Mouse (Mus musculus): ENCODE measurements at regions not wholly inside any gene's neighbourhood (a gene's known extent, or its start where the extent isn't known, plus 50 kb on each side); places are given as distances from the start of the nearest gene placed in this dataset.
A peak's percentile ranks its signal among the peaks of the same experiment; 100 is the strongest.

DNA sequence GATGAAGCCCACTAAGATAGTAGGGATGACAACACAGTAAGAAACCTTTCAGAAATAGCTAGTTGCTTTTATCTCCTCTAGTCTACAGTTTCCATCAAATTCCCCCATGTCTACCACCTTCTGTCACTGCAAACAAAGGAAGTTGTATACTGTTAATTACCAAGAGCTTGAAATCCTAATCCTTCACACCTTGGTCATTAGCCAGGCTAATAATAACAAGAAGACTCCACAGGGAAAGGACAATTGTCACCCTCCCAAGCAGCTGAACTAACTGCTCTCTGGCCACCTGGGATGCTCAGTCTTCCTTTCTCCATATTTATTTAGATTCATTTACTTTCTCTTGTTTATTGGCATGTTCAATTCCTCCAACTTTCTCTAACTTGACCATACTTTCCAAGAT, 130.5 kb upstream of the Tll1 start:
- no peak for DNase-seq

GRCm38 (mm10) chr8:64335495-64335894, 129.4 kb upstream of the Tll1 start:
- DNase-seq: no peak

DNA sequence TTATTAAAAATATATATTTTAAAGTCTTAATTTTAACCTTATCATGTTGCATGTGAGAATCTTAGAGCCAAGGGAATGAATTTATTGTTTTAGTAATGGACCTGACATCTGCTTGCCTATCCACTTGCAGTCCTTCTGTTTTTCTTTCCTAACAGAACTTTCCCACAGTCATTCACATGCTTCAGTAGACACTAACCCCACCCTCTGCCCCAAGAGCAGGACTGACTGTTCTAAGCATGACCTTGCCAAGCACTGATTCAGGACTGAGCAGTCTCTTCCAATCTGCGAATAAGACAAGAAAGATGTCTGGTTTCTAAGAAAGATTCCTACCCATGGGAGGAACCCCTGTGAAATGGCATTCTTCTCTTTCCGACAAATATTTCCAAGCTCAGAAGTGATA, 117.9 kb upstream of the Tll1 start:
- DNase-seq: no peak

GRCm38 (mm10) chr8:64320343-64320742, 114.3 kb upstream of the Tll1 start:
- DNase-seq: no peak

DNA sequence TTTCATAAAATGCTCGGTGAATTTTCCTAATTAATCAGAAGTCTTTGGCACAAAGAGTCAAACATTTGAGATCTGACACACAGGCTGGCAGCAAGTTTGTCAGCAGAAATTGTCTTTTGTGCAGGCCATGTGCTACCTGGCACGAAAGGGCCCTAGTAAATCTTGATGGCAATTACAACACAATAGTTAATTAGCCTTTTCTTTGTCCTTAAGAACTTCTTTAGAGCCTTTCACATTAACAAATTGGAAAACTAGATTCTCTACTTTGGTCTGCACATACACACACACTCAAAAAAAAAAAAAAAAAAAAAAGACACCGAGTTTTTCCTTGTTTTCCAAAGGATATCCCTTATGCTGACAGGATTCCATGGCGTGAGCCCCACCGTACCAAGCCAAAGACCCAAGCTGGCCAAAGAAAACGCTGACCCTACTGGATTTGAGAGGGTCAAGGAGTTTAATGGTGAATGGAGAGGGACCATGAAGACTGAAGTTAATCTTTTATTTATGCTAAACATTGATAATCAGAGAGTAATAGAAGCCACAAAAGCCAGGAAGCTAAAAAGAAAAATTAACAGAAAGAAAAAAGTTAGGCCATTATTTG, 113.2 kb upstream of the Tll1 start:
- DNase-seq: no peak

- DNase-seq: peak; percentile 6
Observed at GRCm38 (mm10) chr8:64318524-64319219, 112.6 kb upstream of the Tll1 start.

DNA sequence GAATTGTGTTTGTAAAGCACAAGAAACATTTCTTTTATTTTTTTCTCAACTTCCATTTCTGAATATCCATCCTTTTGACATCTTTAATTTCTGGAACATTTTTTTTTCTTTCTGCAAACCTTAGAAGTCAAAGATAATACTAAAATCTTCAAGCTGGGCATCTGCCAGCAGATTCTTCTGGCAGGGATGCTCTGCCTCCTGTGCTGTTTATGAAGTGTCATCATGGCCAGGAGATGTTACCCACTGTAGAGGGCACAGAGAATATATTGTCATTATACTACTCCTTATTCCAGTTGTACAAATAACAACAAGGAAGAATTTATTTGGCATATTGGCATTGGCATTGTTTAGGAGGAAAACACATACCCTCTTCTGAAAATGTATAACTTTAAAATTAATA, 111.7 kb upstream of the Tll1 start:
- DNase-seq: no peak

DNA sequence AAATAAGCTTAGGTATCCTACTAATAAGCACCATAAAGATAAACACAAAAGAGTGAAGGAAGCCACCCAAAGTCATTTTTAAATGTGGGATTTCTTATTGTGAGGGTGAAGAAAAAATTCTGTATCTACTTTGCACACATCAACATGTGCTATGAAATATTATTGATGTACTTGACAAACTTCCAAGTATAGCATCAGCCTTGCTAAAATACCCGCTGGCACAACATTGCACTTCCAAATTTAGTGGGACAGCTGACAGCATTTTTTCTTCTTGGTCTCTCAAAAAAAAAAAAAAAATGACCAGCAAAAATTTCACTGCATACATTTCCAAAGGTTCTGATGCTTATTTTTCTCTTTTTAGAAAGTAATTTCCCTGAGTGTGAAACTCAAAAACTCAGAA, 101.9 kb upstream of the Tll1 start:
- no peak for DNase-seq

DNA sequence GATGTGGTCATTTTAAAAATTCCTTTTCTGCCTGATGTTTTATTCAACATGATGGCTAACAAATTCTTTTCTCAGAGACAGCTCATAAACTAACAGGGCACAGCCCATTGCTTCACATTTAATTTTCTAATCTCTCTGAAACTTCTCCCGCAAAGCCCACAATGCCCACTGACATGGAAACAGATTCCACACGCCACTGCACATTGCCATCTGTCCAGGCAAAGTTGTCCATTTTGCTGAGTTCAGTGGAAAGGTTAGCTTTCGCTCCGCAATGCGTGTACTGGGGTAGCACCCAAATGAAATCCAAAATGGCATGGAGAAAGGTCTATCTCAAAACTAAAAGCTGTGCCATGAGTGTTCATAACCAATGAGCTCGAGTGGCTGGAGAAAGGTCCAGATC, 76.7 kb upstream of the Tll1 start:
- no peak for DNase-seq

- DNase-seq: no peak
Observed at GRCm38 (mm10) chr8:64281598-64281997, 75.5 kb upstream of the Tll1 start.

DNA sequence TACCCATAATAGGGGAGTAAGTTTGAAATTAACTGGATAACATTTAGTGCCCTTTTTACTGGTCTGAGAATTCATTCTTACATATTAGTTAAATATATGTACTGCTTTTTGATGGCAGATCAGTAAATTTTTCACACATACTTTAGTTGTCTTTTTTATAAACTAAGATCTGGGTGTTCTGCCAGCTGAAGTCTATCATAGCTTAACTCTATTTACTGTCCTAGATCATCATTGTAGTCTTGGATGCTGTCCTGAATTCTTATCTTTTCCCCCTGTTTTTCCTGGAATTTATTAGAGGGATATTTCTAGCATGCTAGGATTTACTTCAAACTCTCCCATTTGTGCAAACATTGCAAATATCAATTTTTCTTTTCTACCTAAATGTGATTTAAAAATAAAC, 74.3 kb upstream of the Tll1 start:
- no peak for DNase-seq

DNA sequence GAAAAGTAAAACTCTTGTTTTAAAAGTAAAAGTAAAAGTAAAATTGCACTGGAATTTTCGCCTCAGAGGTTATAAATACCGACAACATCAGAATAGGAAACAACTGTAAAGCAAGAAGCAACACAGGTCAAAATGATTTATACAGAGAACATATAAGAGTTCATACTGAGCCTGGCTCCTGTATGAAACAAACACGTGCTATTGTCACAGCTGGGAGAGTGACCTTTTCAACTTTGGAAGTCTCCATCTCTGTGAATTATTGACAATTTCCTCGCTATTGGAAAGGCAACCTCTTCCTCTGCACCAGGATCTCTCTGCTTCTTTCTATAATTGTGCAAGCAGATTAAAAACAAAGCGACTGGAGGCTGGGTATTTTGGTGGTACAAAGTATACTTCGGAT, 70.0 kb upstream of the Tll1 start:
- DNase-seq: no peak

- DNase-seq: no peak
Observed at GRCm38 (mm10) chr8:64265304-64265945, 59.4 kb upstream of the Tll1 start.

All from kidney, adult 18-20 months (tissue).